Mouse (Mus musculus) heart, postnatal 0 days (tissue): ENCODE measurements around the gene Abca7. TPM values are rescaled to one million over a fixed set of nuclear protein-coding genes. Genes with fewer than 3 reads are reported as not detected.

Source experiments
- ATAC-seq: fragments of 200-750 bp; cut with Nextera tagmentation; 2 replicates; pipeline ENCODE4 v1.8.0; 2017; ENCODE audit warnings: low read depth, moderate number of reproducible peaks, moderate library complexity; ENCODE audit not compliant: insufficient read depth
- DNase-seq: peaks from one replicate; pipeline ENCODE4 v3.0.0-alpha.2; 2016; ENCODE audit warnings: low spot score
- H3K27ac ChIP-seq: fragments of 300-500 bp; sonication (generic); 2 replicates; pipeline ENCODE4 v1.5.1; 2014; ENCODE audit warnings: low read depth, mild to moderate bottlenecking
- H3K27me3 ChIP-seq: fragments of 300-500 bp; sonication (generic); 2 replicates; pipeline ENCODE4 v1.6.1; 2014; ENCODE audit warnings: low read length, mixed read lengths; ENCODE audit not compliant: control insufficient read depth, insufficient read depth
- H3K36me3 ChIP-seq: fragments of 300-500 bp; sonication (generic); replicated peaks from 2 replicates; pipeline ENCODE4 v1.6.1; 2014; ENCODE audit warnings: low read length, mixed read lengths; ENCODE audit not compliant: control insufficient read depth, insufficient read depth
- H3K4me1 ChIP-seq: fragments of 300-500 bp; sonication (generic); 2 replicates; pipeline ENCODE4 v1.6.1; 2014; ENCODE audit warnings: antibody characterized with exemption; ENCODE audit not compliant: control insufficient read depth, insufficient read depth
- H3K4me2 ChIP-seq: fragments of 300-500 bp; sonication (generic); 2 replicates; pipeline ENCODE4 v1.6.1; 2014; ENCODE audit warnings: low read depth, mild to moderate bottlenecking, low read length, moderate library complexity
- H3K4me3 ChIP-seq: fragments of 300-500 bp; sonication (generic); 2 replicates; pipeline ENCODE4 v1.5.1; 2014; ENCODE audit warnings: low read depth, low read length
- H3K9ac ChIP-seq: fragments of 300-500 bp; sonication (generic); replicated peaks from 2 replicates; pipeline ENCODE4 v1.6.1; 2014; ENCODE audit warnings: low read depth, low read length, mixed read lengths
- H3K9me3 ChIP-seq: fragments of 300-500 bp; sonication (generic); replicated peaks from 2 replicates; pipeline ENCODE4 v1.6.1; 2016; ENCODE audit warnings: low read length; ENCODE audit not compliant: control insufficient read depth
- CTCF ChIP-seq: IDR thresholded peaks from 2 replicates; pipeline ENCODE4 v1.5.1; 2016; ENCODE audit warnings: antibody characterized with exemption, control low read depth, low read depth
- EP300 ChIP-seq: IDR thresholded peaks from 2 replicates; pipeline ENCODE4 v1.6.1; 2016; ENCODE audit warnings: antibody characterized with exemption, low read depth
- WGBS: fragments of 180-500 bp; shearing (Covaris S2); extraction: QIAGEN DNeasy Blood & Tissue Kit; methylation state at CpG from one replicate; pipeline ENCODE4 v1.1.7; 2014; 5-methylcytosine and 5-hydroxymethylcytosine counted together
- polyA plus RNA-seq: library from polyadenylated mRNA; unstranded; fragments of >200 nt; fragmentation: Nextera tagmentation; extraction: Ambion mirVana; gene quantifications from 2 replicates; pipeline ENCODE4 v1.2.1, GENCODE M21; 2015
- total RNA-seq: library from RNA; depleted of rRNA; stranded (reverse); fragments of >200 nt; gene quantifications from 2 replicates; pipeline ENCODE4 v1.2.3, GENCODE M21; 2014; ENCODE audit warnings: low replicate concordance

The Abca7 gene
- total and polyA plus RNA-seq, 2 experiments from 2014 or later = 1.9 to 11.4 TPM

GRCm38 (mm10) chr10:80050244-80050643 lies 54.0 kb downstream of the Abca7 start:
- Histone ChIP-seq H3K9ac (0 out of 2 replicates have a peak overlapping the region, but pooled peaks have one; percentile 1), H3K27me3 (no peaks in the 10 kb centered on the region), H3K4me3 (no peak overlapping the region), H3K4me2 (no peak overlapping the region), H3K9me3 (no peaks in the 10 kb centered on the region), H3K36me3 (peaks cover under 1% of the 10 kb centered on the region), H3K4me1 (peaks cover 16% of the 10 kb centered on the region), H3K27ac (0 out of 2 replicates have a peak overlapping the region, but pooled peaks have one; percentile 11)
- DNase-seq (no peak), ATAC-seq (no peak)
- 40% methylated on average over 6 of the region's 6 CpGs for WGBS
- no peak for TF ChIP-seq EP300
- no peak for TF ChIP-seq CTCF

- no peaks in the 10 kb centered on the region for H3K9me3 ChIP-seq
- H3K9ac ChIP-seq = no peak overlapping the region
- DNase-seq (no peak), ATAC-seq (no peak)
- H3K27me3 ChIP-seq = no peaks in the 10 kb centered on the region
- peak overlapping the region; percentile 69 for H3K27ac ChIP-seq
- WGBS = 46% methylated on average over 15 of the region's 15 CpGs
- H3K4me1 ChIP-seq = peaks cover 18% of the 10 kb centered on the region
- peaks cover 8% of the 10 kb centered on the region for H3K36me3 ChIP-seq
- H3K4me2 ChIP-seq = no peak overlapping the region
- TF ChIP-seq EP300 = no peak
- TF ChIP-seq CTCF = no peak
- no peak overlapping the region for H3K4me3 ChIP-seq
Observed at GRCm38 (mm10) chr10:80050885-80051617, 54.8 kb downstream of the Abca7 start.

- ATAC-seq = no peak
- DNase-seq = peak; percentile 68
- peaks cover 18% of the 10 kb centered on the region for H3K4me1 ChIP-seq
- H3K4me3 ChIP-seq = no peak overlapping the region
- H3K27ac ChIP-seq = peak overlapping the region; percentile 69
- H3K9ac ChIP-seq = no peak overlapping the region
- WGBS = 31% methylated on average over 14 of the region's 14 CpGs
- H3K9me3 ChIP-seq = no peaks in the 10 kb centered on the region
- H3K27me3 ChIP-seq = no peaks in the 10 kb centered on the region
- peaks cover 14% of the 10 kb centered on the region for H3K36me3 ChIP-seq
- TF ChIP-seq EP300 (no peak), CTCF (no peak)
- H3K4me2 ChIP-seq = no peak overlapping the region
Observed at GRCm38 (mm10) chr10:80051618-80052373, 55.5 kb downstream of the Abca7 start.

GRCm38 (mm10) chr10:80052374-80052764 lies 56.1 kb downstream of the Abca7 start:
- no peak for TF ChIP-seq EP300
- no peak for TF ChIP-seq CTCF
- H3K4me1 ChIP-seq = peaks cover 18% of the 10 kb centered on the region
- H3K9ac ChIP-seq = no peak overlapping the region
- WGBS = 85% methylated on average over 5 of the region's 5 CpGs
- DNase-seq (no peak), ATAC-seq (no peak)
- no peaks in the 10 kb centered on the region for H3K9me3 ChIP-seq
- no peaks in the 10 kb centered on the region for H3K27me3 ChIP-seq
- peak overlapping the region; percentile 69 for H3K27ac ChIP-seq
- no peak overlapping the region for H3K4me3 ChIP-seq
- H3K4me2 ChIP-seq = no peak overlapping the region
- H3K36me3 ChIP-seq = peaks cover 20% of the 10 kb centered on the region

GRCm38 (mm10) chr10:80053259-80053780 lies 57.0 kb downstream of the Abca7 start:
- Histone ChIP-seq H3K4me3 (peak overlapping the region; percentile 89), H3K4me2 (peak overlapping the region; percentile 91), H3K9me3 (no peaks in the 10 kb centered on the region), H3K27ac (peak overlapping the region; percentile 99), H3K27me3 (no peaks in the 10 kb centered on the region), H3K4me1 (peaks cover 18% of the 10 kb centered on the region), H3K36me3 (peaks cover 29% of the 10 kb centered on the region), H3K9ac (peak overlapping the region; percentile 97)
- TF ChIP-seq EP300 (no peak), CTCF (no peak)
- ATAC-seq = peak; percentile 94
- DNase-seq = peak; percentile 98
- whole genome bisulfite sequencing = under 1% methylated on average over 47 of the region's 47 CpGs
